Mouse (Mus musculus): ENCODE results near the gene Znrf2.

Znrf2 gene

DNA sequence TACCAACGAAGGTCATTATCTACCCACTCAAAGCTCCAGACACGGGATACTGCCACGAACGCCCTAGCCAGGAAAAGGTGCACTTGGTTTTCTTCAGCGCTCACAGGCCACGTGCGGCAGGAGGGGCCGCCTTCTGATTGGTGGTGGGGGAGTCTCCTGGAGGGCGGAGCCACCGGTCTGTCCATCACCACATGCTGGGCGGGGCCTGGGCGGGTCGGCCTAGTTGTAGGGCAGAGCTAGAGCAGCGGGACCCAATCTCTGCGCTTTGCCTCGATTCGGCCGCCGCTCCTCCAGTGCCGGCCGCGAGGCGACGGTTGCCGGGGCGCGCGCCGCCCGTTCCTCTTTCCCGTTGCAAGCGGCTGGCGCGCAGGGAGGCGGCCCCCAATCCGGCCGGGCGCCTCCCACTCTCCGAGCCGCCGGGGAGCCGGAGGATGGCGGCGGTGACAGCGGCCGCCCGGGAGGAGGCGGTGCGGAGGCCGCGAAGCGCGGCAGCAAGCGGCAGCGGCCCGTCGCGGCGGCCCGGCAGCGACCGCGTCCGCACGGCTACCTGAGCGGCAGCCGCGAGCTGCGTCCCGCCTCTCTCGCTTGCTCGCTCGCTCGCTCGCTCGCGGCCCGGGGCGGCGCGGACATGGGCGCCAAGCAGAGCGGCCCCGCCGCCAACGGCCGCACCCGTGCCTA lies at the start of gene Znrf2:
TSS of gene Znrf2 (plus strand) at position 529 of the 678 bp plus-strand sequence.
- peak; percentile 88 for DNase-seq (ENCODE audit: low spot score in 2 of 2)

DNA sequence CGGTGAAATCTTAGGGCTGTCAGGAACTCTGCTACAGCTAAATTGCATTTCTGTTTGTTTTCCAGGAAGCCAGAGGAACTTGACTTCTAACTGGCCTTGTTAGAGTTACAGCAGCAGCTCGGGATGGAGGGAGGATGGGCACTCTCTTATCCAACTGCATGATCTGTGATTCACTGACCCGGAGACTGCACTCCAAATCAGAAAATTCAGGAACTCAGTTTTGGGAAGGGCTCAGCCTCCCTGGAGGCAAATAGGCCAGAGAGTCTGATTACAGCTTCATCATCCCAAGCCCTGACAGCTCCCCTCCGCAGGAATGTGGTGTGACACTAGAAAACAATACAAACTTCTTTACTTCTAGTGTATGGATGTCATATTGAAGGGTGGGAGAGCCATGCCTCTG lies 49.0 kb upstream of the Znrf2 start:
- no peak for DNase-seq (ENCODE audit: low spot score in 2 of 2)

DNA sequence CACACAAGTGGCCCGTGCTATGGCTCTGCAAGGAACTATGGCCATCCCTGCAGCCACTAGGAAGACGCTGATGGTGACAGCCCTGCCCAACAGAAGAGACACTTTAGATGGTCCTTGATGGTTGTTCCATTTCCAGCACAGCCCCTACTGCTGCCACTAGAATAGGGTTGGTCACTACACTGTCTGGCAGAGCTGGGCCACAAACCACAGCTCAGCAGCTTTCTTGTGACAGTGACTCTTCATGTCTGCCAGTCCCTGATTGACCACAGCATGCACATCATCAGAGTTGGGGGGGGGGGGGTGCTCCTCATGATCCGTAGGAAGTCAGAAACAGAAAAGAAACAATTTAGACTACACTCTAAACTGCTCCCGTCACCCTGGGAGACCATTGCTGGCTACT lies 46.0 kb upstream of the Znrf2 start:
- DNase-seq (ENCODE audit: low spot score in 2 of 2), result no peak

DNA sequence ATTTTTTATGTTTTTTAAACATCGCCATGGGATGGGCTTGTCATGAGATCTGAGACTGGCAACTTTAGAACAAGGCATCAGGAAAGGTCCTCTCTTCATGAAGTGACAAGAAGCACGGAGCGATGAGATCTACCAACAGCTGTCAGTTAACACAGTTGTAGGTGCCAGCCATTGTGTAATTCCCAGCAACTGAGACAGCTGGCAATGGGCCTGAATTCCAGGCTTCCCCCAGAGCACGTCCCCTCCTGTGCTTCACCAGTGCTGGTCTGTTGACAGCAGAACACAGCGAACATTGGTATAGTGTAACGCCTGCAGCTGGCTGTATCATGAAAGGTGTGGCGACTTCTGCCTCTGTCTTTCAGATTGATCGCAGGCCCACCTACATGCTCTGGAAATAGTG lies 45.5 kb upstream of the Znrf2 start:
- no peak for DNase-seq (ENCODE audit: low spot score in 2 of 2)

DNA sequence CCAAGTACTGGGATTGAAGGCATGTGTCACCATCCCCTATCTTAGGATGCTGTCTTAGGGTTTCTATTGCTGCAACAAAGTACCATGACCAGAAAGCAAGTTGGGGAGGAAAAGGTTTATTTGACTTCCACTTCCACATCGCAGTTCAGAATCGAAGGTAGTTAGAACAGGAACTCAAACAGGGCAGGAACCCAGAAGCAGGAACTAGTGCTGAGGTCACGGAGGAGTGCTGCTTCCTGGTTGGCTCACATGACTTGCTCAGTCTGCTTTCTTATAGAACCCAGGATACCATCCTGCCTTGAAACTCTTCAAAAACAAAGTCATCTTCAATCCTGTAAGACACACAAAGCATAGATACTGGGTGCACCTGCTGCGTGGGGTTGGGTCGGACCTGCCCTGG lies 44.6 kb upstream of the Znrf2 start:
- DNase-seq (ENCODE audit: low spot score in 2 of 2), result no peak

DNA sequence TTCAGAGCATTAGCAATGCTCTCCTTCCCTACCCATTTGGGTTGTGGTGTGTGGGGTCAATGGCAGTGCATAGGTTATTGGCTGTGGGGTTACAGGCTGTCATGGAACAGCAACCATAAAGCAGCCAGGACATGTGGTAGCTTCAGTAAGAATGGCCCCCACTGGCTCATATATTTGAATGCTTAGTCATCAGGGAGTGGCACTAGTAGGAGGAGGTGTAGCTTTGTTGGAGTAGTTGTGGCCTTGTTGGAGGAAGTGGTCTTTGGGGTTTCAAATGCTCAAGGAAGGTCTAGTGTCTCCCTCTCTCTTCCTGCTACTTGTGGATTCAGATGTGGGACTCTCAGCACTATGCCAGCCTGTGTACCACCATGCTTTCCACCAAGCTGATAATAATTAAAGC lies 41.0 kb upstream of the Znrf2 start:
- DNase-seq (ENCODE audit: low spot score in 2 of 2), result no peak

DNA sequence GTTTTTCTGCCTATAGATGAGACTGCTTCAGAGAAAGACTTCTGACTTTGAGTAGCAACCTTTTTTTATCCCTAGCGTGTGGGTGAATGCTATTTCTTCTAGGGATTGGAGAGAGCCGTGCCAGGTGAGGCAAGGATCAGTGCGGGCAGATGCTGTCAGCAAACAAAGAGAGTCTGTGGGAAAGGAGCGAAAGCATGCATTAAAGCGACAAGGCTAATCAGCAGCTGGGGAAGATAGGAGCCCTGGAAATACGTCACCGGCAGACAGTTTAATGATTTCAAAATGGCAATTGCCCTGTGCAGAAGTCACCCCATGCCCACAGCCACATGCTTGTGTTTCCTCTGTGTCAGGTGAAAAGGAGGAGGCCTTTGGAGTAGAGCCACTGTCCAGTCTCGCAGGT lies 39.1 kb upstream of the Znrf2 start:
- peak in 1 of 2 experiments; percentile 16 for DNase-seq (ENCODE audit: low spot score in 2 of 2)

DNA sequence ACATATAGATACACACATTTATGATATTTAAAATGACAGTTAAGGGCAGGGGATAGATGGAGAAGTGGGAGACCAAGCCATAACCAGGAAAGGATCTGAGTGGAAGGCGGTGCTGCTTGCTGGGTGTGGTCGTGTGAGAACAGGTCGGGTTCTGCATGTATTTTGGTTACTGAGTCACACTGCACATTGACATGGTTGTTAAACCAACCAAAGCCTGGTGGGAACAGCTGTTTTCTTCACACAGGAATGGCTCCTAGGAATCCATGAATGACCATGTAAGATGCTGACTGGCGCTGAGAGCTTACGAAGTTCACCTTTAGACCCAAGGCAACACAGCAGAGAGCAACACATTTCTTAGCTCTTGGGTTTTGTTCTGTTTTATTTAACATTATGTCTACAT lies 36.7 kb upstream of the Znrf2 start:
- no peak for DNase-seq (ENCODE audit: low spot score in 2 of 2)

DNA sequence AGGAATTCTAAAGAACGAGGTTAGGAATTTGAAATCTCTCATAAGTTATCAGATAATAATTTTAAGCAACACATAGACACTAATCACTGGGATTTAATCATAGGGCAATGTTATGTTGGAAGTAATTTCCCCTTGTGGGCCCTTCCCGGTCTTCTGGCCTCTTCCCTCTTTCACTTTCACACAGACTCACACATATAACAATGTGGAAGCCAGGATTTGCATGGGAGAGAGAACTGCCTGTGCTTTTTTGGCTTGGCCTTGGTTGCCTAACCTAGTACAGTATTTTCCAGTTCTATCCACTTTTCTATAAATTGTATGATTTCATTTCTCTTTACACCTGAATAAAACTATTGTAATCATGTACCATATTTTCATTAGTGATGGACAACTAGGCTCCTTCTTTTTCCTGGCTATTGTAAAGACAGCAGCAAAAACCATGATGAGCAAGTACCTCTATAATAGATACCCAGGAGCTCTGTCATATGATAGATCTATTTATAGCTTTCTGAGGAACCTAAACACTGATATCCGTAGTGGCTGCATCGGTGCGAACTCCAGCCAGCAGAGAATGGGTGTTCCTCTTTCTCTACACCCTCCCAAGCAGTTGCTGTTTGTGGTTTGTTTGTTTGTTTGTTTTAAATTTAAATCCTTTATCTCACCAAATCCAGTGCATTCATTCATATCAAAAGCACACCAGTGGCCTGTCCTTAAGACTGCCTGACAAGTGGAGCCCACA lies 36.0 kb upstream of the Znrf2 start:
- DNase-seq (ENCODE audit: low spot score in 2 of 2), result no peak

DNA sequence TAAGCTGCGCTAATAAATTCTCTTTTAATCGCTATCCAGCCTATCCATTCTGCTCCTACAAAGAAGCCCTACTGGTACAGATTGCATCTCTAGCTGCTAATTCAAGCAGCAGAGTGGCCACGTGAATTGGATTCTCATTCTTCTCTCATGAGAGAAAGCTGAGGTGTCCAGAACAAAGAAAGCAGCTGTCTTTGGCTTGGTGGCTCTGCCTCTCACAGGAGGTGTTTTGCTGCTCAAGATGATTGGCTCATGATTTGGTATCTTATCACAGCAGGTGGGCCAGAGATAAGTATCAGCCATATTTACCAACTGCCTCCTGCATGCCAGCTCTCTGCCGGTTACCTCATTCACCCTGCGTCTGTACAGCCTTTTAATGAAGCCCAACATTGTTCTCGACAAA lies 34.8 kb upstream of the Znrf2 start:
- DNase-seq (ENCODE audit: low spot score in 2 of 2), result no peak

DNA sequence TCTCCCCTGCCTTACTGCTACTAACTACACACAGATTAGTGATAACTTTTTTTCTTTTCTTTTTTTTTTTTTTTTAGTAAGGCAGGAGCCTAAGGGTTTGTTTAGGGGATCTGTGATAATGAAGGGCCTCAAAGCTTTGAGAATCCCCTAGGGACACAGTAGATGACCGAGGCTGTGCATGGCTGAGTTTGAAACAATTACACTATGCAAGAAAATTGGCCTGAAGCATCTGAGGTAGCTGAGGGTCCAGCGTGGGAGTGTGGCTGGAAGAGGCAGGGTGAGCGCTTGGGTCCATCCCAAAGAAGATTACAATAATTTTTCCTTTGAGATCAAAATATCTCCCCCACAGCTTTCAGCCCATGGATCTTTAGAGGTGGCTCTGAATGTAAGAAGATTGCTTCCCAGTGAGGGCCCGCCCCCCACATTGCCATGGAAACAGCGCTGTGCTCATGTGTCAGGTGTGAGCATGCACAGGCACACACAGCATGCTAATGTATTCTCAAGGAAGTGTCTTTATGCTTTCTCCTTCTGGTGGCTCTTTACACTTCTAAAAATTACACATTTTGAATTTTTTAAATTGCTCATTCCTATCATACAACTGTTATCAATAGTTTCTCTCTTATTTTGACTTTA lies 31.5 kb upstream of the Znrf2 start:
- peak; percentile 75 to 89 for DNase-seq (ENCODE audit: low spot score in 2 of 2)

DNA sequence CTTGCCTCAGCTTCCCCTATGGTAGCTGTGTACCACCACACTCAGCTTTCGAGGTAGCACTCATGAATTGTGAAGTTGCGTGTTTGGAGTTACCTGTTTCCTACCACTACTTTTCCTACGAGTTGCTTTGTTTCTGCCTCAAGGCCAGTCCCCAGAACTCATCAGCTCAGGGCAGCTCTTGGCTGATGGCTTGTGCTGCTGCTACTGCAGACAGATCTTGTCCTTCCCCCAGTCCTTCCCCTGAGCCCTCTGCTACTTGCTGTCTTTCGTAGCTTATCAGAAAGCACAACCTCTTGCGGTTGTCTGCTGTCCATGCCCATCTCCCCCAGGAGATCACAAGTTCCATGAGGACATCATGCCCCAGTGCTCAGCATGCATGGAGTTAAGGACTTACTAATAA lies 29.9 kb upstream of the Znrf2 start:
- no peak for DNase-seq (ENCODE audit: low spot score in 2 of 2)

DNA sequence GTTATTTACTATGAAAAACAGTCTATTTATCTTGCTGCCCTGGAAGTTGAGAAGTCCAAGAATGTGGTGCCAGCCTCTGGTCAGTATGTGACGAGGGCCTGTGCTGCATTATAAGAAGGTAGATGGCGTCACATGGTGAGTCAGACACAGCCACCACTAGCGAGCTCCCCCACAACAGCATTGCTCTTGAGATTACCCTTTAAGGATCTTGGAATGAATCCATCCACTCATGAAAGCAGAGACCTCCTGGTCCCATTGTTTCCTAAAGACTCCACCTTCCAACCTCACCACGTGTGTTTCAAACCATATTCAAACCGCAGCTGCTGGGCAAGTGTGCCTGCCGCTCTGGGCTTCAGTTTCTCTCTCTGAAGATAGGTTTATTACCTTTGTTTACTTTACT lies 28.2 kb upstream of the Znrf2 start:
- no peak for DNase-seq (ENCODE audit: low spot score in 2 of 2)

DNA sequence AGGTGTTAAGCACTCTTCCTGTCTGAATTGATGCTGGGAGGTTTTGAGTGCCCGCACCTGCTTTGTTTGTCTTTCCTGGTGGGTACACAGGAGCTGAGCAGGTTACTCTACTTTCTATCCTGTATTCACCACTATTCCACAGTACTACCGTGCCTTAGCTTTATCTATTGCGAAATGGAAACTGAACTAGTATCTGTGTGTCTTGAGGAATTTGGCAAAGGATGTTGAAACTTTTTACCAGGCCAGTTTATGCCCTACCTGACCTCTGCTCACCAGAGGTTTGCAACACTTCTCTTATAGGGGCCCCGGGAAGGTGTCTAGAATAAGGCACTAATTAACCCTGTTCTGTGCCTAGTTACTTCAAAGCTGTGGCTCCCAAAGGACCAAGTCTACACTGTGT lies 27.6 kb upstream of the Znrf2 start:
- no peak for DNase-seq (ENCODE audit: low spot score in 2 of 2)

DNA sequence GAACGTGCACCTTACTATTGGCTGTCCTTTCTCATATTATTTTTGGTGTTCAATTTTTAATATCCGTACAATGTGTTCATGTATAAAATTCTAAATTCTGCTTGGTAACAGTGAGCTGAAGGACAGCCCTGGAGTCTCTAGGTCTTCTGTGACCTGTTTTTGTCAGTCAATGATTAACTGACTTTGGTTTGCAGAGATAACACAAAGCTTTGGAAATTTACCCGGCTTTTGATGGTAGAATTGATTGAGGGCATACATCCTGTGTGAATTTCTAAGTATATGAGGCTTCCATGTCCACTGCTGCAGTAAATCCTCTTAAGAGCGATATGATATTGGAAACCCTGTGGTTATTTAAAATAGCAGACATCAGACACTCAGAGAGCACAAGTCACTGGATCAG lies 26.6 kb upstream of the Znrf2 start:
- DNase-seq (ENCODE audit: low spot score in 2 of 2), result no peak

DNA sequence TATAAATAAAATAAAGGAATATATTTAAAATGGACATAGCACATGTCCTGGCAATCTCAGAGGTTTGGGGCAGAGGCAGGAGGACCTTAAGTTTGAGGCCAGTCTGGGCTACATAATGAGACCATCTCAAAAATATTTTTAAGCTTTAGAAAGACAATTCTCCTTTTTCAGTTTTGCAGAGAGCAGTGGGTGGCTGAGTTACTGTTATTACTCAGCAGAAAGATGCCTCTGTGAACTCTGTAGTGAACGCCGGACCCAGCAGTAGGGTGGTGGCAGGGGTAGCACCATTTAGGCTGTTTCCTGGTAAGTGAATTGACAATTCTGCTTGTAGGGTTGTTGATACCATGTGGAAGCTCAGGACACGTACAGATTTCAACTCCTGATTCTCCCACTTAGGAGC lies 22.9 kb upstream of the Znrf2 start:
- no peak for DNase-seq (ENCODE audit: low spot score in 2 of 2)

DNA sequence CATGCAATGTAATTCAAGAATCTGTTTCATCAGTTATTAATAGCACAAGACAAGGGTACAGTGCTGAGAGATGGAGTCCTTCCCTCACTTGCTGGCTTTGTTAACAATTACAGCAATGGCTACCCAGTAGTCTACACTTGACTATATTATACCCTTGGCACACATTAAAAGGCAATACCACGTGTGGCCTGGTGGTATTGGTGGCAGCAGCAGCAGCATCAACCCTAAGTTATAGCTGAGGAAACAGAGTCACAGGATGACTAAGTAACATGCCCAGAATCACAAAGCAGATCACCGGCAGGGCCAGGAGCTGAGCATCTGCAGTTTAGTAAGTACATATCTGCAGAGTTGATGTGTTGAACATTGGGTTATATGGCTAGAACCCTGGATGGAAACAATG lies 22.3 kb upstream of the Znrf2 start:
- no peak for DNase-seq (ENCODE audit: low spot score in 2 of 2)

DNA sequence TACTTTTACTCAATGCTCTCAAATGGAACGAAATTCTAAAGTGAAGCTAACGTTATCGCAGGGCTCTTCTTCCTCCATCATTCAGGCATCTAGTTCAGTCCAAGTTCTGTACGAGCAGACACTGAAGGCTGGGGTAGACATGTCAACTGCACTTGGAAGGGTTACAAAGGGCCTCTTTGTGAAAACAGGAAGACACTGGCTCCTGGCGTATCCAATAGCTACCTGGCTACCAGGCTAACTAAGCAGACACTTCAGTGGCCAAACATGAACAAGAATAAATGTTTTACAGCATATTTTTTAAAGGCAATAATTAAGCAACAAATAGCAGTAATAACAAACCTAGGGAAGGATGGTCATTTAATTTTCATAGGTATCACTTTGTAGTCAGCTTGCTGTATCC lies 21.7 kb upstream of the Znrf2 start:
- DNase-seq (ENCODE audit: low spot score in 2 of 2), result no peak

DNA sequence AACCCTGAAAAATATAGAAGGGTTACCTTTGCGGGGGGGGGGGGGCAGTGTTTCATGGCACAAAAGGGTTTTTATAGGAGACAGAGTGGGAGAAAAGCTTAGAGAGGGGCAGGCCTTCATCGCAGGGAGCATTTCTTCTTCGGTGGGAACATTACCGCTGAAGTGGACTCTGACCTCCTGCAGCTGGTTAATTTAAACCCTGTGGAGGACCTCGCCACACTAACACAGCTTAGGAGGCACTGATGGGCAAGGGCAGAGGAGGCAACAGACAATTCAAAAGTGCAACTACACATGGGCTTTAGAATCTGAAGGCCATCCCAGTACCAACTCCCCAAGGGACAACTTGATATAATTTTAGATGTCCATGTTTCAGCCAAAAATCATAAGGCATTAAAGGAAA lies 20.7 kb upstream of the Znrf2 start:
- no peak for DNase-seq (ENCODE audit: low spot score in 2 of 2)

DNA sequence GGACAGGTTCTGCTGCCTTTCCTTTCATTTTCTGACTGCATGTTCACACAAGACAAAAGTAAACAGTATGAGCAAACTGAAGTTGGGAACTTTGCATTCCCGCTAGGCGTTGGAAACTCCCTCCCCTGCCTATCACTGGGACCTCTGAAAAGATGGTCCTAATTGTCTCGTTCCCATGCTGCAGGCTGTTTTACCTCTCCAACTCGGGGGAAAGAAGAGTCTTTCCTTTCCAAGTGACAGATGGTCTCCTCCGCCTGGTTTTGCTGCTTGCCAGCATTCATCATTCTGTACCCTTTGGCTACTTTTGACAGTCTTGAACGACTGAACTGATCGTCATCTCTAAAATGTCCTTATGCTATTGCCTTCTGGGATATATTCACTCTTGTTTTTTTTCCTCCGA lies 14.4 kb upstream of the Znrf2 start:
- no peak for DNase-seq (ENCODE audit: low spot score in 2 of 2)

DNA sequence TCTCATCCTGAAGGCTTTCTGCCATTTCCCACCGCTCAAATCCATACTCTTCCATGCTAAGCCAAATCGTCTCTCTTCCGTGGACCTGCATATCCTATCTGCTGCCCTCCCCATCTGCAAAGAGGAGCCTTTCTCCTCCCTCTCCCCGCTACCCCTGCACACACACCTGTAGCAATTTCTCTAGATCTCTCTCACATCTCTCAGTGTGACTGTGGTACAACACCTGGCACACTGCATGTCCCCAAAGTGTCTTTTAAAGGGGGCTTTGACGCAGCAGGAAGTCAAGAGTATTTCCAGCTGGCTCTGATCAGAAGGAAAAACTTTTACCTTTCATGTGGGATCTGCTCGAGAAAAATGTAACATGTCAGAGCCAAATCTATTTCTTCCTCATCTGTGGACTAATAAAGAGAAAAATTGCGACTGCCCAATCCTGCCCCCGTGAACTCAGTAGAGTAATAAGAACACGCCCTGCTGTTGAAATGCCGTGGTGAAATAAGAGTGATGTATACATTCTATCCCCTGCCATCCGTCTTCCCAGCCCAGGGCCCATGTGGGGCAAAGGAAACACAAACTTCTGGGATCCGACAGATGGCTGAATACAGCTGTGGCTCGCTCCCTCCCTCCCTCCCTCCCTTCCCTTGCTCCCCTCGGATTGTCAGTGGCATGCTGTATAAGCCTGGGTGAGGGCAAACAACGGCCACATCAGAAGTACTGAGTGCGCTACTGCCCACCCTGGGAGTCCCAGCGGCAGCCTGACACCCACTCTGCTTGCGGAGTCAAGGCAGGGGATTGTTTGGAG lies 12.5 kb upstream of the Znrf2 start:
- no peak for DNase-seq (ENCODE audit: low spot score in 2 of 2)

DNA sequence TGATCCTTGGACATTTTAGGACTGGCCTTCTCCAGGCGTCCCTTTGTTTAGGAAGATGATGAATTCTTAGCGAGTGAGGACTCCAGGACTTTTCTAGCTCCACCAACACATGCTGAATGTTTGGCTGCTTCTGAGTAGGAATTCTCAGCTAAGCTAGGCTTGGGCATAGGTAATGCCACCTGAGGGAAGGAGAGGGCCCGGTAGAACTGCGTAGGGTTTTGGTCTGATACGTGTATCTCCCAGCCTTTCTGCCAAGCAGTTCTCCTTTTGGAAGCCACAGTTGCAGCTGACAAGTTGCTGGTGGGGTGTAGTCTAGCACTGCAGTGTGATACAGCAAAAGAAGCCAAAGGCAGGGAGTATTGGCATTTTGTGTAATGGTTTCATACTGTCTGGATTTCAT lies 10.9 kb upstream of the Znrf2 start:
- no peak for DNase-seq (ENCODE audit: low spot score in 2 of 2)

Data from right cerebral cortex, adult 2 months (tissue).